Mouse (Mus musculus): Measurements from ENCODE around the gene Rab43.
A peak's percentile ranks its signal among the peaks of the same experiment; 100 is the strongest.
"Not testable (repeated sequence)": the region's sequence is repeated elsewhere in the genome, so short reads cannot be mapped to it uniquely, and the experiment has no call there.

The Rab43 gene

DNA sequence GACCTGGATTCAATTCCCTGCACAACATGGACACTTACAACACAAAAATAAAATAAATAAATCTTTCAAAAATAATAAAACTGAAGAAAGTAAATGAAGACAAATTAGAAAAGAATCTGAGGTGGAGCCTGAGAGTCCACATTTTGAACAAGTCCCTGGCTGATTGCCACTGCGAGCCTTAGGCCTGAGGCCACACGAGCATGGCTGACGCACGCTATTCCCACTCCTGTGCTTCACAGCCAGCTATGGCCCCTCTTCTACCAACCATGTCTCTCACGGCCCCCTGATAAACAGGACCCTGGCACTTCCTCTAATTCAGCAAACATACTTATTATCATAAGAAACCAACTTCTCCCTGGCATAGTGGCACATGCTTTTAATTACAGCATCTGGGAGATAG is 25.3 kb downstream of the Rab43 start:
- DNase-seq (ENCODE audit: low spot score), result peak; percentile 51

DNA sequence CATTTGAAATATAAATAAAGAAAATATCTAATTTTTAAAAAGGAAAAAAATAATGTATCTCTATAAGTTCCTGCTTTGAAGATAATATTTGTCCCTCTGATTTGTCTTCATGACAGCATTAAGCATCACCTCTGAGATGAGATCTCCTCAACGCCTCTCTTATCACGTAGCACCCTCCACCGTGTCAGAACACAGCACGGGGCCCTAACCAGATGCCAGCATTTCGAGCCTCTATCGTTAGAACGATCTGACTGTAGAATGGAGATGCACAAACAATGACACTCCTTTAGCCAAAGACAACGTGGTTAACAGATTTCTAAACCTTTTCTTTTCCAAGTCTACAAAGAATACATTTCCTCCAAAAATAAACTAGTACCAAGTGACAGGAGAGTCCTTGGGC is 27.9 kb downstream of the Rab43 start:
- no peak for DNase-seq (ENCODE audit: low spot score)

DNA sequence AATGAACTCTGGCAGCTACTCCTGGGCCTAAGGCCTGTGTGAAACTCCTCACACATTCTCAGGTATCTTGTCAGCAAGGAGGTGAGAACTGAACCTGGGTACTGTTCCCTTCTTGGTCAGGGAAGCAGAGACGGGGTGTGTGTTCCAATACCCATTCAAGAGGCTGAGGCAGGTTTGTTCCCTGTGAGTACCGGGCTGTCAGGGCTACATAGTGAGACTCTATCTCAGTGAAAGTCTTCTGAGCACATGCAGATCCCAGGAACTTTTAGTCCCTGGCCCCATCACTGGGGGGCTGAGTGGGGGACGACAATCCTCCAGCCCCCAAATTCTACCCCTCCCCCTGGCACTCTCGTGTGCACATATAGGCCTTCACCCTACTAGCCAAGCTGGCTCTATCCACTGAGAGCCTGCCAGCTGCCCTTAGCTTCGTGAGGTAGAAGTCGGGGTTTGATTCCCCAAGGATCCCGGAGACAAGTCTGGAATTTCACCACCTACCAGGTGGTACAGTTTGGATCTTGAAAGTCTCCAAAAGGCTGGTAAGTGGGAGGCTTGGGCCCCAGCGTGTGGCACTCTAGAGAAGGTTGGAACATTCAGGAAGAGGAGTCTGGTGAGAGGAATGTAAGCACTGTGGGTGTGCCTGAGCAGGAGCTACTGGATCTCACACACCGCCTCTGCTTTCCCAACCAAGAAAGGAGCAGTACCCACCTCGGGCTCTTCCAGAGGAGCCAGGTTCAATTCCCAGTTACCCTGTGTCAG is 31.2 kb downstream of the Rab43 start:
- no peak for DNase-seq (ENCODE audit: low spot score)

DNA sequence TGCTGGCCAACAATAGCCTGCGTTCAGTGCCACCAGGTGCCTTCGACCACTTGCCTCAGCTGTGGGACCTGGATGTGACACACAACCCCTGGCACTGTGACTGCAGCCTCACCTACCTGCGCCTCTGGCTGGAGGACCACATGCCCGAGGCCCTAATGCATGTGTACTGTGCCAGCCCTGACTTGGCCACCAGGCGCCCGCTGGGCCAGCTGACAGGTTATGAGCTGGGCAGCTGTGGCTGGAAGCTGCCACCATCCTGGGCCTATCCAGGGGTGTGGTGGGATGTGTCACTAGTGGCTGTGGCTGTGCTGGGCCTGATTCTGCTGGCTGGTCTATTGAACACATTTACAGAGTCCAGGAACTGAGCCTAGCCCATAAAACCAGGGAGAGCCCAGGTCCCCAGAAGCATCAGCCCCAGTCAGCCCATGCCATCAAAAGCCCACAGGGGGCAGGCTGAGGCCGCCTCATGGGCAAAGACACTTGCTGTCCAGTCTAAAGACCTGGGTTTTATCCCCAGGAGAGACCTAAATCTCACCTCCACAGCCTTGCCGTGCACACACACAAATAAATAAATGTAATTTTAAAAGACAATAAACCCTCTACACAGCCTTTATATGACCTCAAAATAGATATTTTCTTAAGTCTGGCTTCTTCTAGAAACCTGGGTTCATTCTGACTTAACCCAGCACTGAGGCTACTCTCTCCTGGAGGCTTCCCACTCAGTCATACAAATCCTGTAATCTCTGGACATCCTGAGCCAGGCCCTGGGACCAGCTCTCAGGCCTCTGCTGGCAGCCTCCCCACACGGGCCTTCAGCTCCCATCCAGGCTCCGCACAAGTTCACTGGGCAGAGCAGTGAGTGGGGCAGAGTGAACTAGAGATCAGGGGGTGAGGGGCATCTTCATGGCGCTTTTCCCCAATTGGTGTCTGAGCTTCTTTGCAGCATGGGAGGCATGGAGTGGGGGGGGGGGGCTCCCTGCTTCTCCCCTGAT is 32.5 kb downstream of the Rab43 start:
- peak; percentile 45 for DNase-seq (ENCODE audit: low spot score)

DNA sequence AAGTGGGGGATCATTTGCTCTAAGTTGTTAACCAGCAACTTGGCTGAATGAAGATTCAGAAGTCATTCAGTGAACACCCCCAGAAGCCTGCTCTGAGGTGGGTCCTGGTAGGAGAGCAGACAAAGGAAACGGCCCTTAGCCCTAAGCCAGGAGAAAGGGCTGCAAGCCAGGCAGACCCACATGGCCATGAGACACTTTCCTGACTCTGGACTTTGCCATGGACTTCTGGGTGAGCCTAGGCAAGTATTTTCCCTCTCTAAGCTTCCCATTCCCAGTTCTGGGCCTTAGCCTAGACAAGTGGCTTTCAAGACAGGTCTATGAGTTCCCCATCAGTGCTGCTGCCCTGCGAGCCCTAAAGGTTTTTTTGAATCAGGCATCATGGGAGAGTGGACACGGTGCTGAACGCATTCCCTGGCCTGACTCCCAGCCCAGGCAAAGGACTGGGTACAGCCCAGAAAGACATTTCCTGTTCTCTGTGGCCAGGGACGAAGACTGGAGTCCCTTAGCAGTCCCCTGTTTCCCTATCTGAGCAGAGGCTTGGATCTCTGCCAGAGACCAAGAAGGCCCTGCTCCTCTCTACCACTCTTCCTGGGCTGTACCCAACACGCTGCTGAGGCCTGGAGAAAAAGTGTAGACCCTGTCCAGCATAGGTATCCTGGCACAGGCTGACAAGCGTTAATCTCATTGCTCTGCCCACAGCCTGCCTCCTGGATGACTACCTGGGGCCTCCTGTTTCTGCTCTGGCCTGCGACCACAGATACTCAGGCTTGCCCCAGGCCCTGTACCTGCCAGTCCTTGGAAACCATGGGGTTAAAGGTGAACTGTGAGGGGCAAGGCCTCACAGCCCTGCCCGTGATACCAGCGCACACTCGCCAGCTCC is 33.4 kb downstream of the Rab43 start:
- no peak for DNase-seq (ENCODE audit: low spot score)

DNA sequence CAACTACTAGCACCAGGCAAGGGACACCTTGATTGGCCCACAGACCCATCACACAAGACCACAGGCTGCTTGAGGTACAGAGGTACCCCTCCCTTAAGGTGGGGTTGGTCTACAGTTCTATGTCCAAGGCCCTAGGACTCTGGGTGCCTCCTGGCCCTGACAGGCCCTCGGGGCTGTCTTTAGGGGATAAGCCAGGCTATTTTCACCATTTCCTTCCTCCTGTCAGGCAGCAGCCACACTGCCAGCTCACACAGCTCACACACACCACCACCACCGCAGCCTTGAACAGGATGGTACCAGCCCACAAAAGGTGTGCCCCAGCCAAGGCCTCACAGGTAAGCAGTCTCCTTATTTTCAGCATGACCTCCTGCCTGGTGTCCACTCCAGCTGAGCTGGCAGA is 34.1 kb downstream of the Rab43 start, which contains the start of gene Gp9:
Gp9 (plus strand) TSS at position 231 of the 400 bp plus-strand sequence.
- no peak for DNase-seq (ENCODE audit: low spot score)

DNA sequence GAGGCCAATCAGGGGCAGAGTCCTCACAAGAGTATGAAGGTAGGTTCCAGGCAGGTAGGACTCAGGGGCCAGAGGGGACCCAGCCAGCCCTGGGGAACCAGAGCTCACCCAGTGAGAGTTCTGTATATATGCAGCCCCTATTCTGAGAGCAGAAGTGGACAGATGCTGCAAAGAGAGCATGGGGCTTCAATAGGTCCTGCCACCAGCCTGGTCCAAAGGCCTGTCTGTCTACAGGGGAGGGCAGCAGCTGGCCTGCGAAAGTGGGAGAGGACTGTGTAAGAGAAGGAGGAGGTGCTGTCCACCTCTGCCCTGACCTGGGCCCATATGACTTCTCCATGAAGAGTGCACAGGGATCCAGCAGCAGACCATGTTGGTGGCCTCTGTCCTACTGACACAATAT is 35.3 kb downstream of the Rab43 start:
- DNase-seq (ENCODE audit: low spot score), result no peak

DNA sequence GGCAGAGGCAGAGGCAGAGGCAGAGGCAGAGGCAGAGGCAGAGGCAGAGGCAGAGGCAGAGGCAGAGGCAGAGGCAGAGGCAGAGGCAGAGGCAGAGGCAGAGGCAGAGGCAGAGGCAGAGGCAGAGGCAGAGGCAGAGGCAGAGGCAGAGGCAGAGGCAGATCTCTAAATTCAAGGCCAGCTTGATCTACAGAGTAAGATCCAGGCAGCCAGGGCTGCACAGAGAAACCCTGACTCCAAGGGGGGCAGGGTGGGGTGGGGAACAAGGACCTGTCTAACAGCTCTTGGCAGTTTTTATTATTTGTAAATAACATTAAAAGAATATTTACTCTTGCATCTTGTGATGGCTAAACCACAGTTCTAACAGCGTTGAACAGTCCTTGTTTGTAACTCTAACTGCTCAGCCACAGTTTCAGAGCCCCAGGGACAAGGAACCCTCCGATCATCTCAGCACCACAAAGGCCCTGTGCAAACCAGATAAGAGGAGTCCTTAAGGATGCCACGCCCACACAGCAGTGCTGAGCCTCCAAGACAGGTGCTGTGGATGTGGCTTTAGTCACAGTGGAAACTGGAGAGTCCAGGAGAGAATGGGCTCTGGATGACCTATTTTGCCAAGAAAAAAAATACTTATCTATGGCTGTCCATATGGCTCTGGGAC is 36.2 kb downstream of the Rab43 start:
- DNase-seq (ENCODE audit: low spot score), result no peak

DNA sequence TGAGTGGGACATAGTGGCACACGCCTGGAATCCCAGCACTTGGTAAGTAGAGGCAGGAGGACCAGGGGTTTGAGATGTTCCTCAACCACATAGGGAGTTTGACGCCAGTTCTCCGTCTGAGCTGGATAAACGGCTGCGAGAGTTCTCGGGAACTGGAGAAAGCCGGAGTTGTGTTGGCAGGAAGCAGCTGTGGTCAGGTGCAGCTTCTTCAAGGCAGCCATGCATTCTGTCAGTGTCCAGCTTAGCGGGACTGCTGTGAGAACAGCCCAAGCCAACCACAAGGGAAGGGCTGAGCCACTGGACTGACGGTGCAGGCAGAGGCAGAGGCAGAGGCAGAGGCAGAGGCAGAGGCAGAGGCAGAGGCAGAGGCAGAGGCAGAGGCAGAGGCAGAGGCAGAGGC is 37.1 kb downstream of the Rab43 start:
- no peak for DNase-seq (ENCODE audit: low spot score)

DNA sequence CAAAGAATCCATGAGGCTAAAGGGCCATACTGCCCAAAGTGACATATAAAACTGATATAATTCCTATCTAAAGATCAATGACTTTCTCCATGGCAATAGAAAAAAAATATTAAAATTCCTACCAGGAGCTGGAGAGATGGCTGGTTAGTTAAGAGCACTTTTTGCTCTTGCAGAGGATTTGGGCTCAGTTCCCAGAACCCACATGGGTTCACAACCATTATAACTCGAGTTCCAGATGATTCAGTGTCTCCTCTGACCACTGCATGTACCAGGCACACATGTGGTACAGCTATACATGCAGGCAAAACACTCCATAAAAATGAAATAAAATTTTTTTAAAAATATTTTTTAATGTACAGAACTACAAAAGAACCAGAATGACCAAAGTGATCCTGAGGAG is 37.5 kb downstream of the Rab43 start:
- no peak for DNase-seq (ENCODE audit: low spot score)

DNA sequence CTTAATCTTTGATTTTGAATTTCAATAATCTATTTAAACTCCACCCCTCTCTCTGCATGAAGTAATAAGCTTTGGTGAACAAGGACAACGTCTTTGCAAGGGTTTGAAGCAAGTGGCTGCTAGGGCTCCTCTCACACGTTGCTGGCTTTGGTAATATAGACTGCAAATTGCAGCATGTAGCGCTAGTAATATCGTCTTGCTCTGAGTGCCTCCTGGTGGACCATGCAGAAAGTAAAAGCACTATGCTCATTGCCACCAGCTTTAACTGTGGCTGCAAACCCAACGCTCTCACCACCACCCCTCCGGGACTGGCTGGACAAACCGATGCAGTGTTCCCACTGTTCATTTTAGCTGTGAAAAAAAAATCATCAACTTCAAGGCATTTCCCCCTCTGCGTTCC is 41.3 kb downstream of the Rab43 start:
- peak; percentile 43 for DNase-seq (ENCODE audit: low spot score)

DNA sequence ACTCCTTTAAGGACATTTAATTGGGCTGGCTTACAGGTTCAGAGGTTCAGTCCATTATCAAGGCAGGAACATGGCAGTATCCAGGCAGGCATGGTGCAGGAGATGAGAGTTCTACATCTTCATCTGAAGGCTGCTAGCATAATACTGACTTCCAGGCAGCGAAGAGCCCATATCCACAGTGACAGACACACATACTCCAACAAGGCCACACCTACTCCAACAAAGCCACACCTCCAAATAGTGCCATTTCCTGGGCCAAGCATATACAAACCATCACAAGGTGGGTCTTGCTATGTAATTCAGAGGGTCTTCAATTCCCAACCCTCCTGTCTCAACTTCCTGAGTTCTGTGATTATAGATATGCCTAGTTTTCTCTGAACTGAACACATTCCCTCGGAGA is 47.7 kb downstream of the Rab43 start:
- not testable (repeated sequence) for DNase-seq (ENCODE audit: low spot score)

DNA sequence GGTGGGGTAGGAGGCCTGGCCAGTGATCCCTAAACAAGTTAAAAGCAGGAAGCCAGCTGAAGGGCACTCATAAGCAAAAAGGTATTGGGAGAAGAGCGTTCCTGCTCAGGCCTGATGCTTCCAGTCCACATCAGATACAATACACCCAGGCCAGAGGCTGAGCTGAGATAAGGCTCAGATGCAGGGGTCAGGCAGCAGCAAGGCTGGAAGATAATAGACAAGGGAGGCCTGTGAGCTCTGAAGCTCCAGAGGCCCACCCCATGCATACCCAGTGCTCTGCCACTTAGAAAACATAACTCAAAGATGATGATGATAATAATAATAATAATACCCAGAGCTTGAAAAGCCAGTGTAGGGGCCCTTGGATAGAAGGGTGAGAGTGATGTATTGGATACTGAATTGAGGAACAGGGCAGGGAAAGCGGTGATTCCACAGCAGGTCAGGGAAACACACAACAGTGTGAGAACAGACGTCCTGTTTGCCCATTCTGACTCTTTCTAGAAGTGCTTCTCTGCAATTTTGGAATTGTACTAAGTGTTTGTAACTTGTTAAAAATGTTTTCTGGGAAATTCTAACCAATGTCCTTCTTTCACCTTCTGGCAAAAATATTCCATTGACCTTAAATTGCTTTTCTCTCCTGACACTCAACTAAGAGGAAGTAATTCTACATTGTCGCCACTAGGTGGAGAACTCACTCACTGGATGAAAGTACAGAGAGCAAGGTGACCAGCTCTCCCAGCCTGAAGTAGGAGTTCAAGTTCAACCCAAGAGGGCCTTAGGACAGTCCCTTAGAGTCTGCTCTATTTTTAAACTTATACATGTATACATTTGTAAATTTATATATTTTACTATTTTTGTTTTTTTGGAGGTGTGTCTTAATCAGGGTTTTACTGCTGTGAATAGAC is 48.3 kb downstream of the Rab43 start:
- DNase-seq (ENCODE audit: low spot score), result no peak

DNA sequence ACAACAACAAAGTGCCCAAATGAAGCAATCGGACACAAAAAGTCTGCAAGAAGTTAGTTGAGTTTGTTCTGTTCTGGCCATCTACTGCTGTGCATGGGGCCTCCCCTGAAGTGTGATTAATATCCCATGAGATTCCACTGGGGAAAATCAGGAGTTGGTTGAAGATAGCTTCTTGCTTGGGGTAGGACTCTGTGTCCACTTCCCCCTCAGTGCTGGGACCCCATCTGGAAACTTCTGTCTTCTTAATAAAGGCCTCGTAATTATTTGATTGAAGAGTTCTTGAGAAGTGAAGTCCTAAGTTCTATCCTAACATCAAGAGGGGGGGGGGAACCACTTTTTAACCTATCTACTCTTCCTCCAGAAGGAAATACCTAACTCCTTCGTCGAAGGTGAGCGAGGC is 49.8 kb downstream of the Rab43 start:
- no peak for DNase-seq (ENCODE audit: low spot score)

DNA sequence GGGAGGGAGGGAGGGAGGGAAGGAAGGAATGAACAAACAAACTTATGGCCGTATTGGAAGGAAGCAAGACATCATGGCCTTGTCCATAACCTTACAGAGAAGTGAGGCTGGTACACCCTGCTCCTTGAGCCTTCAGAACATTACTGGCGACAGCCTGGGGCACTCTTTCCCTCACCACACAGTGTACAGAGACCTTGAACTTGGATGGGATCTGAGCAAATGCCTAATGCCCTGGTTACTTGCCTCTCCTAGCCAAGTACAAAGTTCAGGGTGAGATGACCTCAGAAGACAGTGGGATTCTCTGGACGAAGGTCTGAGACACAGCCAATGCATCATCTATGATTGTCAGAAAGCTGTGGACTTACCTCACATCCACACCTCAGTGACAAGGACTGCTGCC is 52.1 kb downstream of the Rab43 start:
- DNase-seq (ENCODE audit: low spot score), result no peak

DNA sequence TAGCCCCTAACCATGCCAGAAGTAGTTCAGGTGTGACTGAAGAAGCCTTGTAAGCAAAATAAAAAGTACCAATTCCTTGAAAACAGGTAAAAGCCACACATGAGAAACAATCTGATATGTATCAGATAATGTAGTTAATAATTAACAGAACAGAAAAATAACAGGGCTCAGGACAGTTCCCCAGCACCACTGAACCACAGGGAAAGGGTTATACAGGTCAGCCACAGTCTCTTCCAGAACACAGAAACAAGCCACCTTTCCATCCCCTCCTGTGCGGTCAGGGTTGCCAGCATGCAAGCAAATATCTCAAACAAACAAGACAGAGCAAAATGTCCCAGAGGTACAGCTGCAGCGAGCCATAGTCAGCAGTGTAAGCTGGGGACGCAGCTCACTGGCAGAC is 52.6 kb downstream of the Rab43 start:
- no peak for DNase-seq (ENCODE audit: low spot score)

DNA sequence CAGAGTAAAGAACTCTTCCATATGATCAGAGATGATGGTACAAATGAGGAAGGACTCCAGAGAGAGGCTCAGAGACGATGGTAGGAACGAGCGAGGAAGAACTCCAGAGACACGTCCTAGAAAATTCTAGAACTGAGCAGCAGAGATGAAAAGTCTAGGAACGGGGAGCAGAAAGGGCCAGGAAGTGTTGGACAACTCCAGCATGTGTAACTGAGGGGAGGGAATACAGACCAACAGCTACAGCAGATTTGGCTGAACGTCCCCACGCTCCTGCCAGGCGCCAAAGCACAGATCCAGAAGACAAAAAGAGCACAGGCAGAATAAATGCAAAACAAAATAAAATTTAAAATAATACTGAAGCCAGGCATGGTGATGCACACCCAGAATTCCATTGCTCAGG is 55.1 kb downstream of the Rab43 start:
- no peak for DNase-seq (ENCODE audit: low spot score)

DNA sequence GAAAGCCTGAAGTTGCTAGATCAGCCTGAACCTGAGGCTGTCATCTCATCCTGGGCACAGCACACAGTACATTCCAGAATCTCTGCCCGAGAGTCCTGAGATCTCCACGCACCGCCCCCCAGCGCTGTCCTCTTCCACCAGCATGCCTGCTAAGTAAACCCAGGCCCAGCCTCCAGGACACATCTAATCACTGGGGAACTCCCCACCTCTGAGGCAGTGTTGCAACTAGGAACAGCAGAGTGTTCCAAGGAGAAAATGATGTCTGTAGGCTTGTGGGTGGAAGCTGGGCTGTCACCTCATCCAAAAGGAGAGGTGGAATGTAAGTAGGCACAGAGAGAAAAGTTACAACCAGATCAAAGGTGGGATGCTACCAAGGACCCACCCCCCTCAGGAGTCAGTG is 56.8 kb downstream of the Rab43 start:
- DNase-seq (ENCODE audit: low spot score), result no peak

DNA sequence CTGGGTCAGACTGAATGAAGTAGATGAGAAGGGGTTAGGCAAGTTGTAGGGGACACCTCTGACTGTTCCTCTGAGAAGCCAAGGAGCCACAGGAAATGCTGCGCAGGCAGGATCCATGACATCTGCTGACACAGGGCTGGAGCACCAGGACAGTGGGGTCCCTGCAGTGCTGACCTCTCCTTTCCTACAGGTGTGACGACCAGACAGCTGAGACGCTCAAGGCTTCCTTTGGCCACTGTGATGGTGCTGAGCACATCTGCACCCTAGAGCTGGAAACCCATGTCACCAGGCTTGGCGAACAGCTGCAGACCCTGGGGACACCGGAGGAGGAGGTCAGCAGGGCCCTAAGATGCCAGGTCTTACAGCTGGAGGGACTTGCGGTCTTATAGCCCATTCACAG is 60.4 kb downstream of the Rab43 start:
- DNase-seq (ENCODE audit: low spot score), result no peak

DNA sequence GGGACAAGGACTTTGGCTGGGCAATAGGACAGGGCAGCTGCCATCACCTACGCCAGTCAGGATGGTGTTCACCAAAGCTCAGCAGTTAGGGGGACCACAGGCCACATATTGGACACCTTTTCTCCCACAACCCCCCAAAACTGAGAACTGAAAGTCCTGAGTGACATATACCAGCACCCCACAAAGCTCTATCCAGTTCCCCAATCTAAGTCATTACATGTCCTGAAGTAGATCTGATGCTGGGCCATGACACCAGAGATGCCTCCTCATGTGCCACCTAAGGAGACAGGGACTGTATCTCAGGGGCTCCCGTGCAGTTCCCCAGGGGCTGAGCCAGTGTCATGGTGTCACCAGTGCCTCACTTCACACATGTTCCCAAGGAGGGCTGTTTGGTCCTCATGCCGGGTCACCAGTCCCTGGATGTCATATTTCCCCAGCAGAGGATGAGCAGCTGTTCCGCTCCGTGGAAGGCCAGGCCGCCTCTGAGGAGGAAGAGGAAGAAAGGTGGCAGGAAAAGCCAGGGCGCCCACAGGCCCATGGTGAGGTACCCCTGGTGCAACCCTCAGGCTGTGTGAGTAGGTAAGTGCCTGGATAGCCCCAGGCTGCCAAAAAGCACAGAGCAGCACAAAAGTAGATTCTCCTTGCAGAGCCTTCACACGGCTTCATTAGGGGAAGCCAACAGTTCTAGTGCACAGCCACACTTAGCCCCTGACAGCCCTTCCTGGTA is 61.6 kb downstream of the Rab43 start:
- no peak for DNase-seq (ENCODE audit: low spot score)
